Mouse (Mus musculus): ENCODE data around the gene Ppp1ca.

Gene Ppp1ca

GRCm38 (mm10) chr19:4213524-4213974 is 21.7 kb downstream of the Ppp1ca start:
- DNase-seq (ENCODE audit: low spot score in 2 of 2) = no peak

- peak; percentile 53 to 71 for DNase-seq (ENCODE audit: low spot score in 2 of 2)
These were observed 22.4 kb downstream of the Ppp1ca start, which contains the start of the genes Clcf1 and AC109138.7 for GRCm38 (mm10) chr19:4214071-4214770. Clcf1 (plus strand) TSS chr19:4214238. AC109138.7 (plus strand) TSS chr19:4214357.

DNA sequence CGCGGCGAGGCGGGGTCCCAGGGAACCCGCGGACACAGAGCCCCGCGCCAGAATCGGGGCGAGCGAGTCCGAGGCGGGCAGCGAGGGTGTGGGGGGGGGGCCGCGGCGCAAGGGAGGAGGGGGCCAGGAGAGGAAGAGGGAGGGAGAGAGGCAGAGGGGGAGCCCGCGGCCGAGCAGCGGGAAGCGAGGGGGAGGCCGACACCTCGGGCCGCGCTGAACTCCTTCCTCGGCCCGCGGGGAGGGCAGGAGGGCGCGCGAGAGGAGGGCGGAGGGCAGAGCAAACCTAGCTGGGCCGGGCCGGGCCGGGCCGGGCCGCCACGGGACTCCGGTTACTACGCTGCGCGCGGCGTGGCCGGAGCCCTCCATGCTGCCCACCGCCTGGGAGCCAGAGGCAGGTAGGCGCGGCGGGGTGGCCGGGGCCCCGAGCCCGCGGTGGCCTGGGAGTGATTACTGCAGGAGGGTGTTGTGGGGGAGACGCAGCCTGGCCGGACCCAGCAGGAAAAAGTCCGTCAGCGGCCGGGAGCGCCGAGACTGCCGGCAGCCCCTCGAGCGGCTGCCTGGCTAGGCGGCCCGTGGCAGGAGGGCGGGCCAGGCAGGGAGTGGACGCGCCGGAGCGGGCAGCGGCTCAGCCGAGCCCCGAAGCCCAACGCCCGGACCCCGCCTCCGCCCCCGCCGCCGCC is 23.0 kb downstream of the Ppp1ca start:
- DNase-seq (ENCODE audit: low spot score in 2 of 2) = no peak

DNA sequence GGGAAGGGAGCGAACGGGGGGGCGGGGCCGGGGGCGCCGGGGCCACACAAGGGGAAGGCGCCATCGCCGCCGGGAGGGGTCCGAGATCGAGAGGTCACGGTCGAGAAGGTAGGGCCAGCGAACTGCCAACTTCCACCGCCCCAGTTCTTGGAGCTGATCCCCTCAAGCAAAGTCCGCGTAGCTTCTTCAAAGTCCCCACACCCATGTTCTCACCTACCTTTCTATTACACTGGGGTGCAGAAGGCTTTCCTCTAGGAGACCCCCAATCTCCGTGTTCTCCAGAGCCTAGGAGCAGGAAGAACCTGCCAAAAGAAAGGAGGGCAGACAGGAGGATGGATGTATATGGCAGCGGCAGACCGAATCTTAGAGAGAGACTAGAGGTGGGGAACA is 23.6 kb downstream of the Ppp1ca start:
- no peak for DNase-seq (ENCODE audit: low spot score in 2 of 2)

DNA sequence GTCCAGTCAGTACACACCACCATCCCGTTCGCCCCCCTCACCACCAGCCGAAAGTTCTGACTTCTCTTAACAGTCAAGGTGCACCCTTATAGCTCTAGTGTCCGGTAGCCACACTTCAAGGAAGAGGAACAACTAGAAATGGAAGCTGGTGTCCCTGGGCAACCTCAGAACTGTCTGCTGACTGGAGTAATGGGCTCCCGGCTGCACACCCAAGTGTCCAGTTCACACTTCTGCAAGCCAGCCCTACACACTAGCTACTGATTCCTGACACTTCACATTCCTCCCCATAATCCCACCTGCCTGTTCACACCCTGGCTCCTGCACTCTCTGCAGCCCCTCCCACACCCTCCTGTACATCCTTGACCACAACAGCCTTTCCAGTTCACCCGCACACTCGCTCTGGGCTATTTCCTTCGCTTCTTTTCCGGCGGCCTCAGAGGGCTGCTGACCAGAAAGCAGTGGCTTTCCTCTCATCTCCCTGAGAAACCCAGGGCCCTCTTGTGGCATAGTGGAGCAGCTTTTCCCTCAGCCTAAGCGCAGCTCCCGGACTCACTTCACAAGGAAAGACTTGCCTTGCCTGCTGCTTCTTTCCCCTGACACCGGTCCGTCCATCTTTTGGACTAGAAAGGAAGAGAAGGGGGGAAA is 24.3 kb downstream of the Ppp1ca start:
- no peak for DNase-seq (ENCODE audit: low spot score in 2 of 2)

DNA sequence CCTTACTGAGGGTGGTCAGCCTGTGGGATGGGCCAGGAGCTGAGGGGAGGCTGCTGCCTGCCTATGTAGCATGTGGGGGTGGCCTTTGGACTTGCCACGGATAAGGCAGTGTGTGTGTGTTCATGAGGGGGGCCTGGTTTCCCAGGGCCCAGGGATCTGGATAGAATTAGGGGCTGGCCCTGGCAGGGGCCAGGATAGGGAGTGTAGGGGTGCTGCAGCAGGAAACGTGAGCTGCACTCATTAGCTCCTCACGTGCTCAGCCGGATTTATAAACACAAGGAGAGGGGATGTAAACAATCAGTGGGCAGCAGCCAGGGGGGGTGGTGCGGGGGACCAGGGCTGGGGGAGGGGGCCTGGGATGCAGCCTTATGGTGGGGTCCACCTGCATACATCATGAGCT is 25.3 kb downstream of the Ppp1ca start:
- no peak for DNase-seq (ENCODE audit: low spot score in 2 of 2)

DNA sequence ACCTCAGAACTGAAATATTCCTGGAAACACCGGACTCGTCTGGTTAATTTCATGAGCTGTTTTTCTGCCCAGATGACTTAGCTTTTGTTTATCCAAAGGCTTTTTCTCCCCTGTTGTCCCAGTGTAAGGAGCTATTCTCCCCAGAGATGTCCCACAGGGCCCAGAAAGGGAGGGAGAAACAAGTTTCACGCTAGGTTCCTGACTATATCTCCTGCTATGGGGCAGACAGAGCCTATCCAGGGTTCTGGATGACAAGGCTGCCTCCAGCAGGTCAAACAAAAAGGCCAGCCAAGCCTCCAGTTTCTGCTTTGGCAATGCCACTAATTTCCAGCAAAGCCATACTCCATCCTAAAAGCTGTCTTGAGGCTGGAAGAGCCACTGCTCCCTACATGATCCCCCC is 26.0 kb downstream of the Ppp1ca start:
- no peak for DNase-seq (ENCODE audit: low spot score in 2 of 2)

GRCm38 (mm10) chr19:4218293-4218692 is 26.4 kb downstream of the Ppp1ca start:
- DNase-seq (ENCODE audit: low spot score in 2 of 2) = no peak

- DNase-seq (ENCODE audit: low spot score in 2 of 2) = no peak
These were observed 26.9 kb downstream of the Ppp1ca start for GRCm38 (mm10) chr19:4218784-4219183.

DNA sequence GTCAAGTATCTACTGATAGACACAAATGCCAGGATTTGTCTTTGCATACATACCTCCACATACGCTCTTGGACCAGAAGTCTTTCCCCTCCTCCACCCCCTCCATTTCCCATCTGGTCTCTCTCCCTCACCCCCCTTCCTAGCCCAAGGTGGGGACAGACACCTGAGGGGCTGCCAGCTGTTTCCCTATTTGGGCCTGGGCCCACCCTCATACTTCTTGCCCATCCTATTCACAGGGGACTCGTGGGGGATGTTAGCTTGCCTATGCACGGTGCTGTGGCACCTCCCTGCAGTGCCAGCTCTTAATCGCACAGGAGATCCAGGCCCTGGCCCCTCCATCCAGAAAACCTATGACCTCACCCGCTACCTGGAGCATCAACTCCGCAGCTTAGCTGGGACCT is 28.1 kb downstream of the Ppp1ca start:
- DNase-seq (ENCODE audit: low spot score in 2 of 2) = no peak

- no peak for DNase-seq (ENCODE audit: low spot score in 2 of 2)
These were observed 28.6 kb downstream of the Ppp1ca start for GRCm38 (mm10) chr19:4220416-4220815.

GRCm38 (mm10) chr19:4220957-4221743 is 29.3 kb downstream of the Ppp1ca start:
- peak; percentile 58 to 71 for DNase-seq (ENCODE audit: low spot score in 2 of 2)

- no peak for DNase-seq (ENCODE audit: low spot score in 2 of 2)
These were observed 30.3 kb downstream of the Ppp1ca start for GRCm38 (mm10) chr19:4222165-4222564.

GRCm38 (mm10) chr19:4226779-4227178 is 34.9 kb downstream of the Ppp1ca start:
- no peak for DNase-seq (ENCODE audit: low spot score in 2 of 2)

DNA sequence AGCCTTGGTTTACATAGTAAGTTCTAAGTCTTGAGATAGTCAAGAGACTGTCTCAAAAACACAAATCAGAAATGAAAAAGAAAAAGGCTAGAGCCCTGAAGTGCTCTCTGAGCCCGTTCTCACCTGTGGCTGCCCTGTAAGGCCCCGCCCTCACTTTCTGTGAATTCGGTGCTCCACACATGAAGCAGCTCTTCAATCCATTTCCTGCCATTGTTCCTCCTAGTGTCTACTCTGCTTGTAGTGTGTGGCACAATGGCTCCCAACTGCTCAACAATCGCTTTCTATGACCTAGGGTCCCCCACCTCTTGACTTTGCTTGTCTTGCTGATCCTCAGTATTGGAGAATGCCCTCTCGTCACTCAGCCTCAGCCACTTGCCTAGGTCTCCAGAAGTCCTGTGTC is 35.6 kb downstream of the Ppp1ca start:
- DNase-seq (ENCODE audit: low spot score in 2 of 2) = no peak

GRCm38 (mm10) chr19:4227894-4228678 is 36.2 kb downstream of the Ppp1ca start:
- DNase-seq (ENCODE audit: low spot score in 2 of 2) = peak; percentile 66 to 73

GRCm38 (mm10) chr19:4228891-4229290 is 37.0 kb downstream of the Ppp1ca start:
- DNase-seq (ENCODE audit: low spot score in 2 of 2) = no peak

DNA sequence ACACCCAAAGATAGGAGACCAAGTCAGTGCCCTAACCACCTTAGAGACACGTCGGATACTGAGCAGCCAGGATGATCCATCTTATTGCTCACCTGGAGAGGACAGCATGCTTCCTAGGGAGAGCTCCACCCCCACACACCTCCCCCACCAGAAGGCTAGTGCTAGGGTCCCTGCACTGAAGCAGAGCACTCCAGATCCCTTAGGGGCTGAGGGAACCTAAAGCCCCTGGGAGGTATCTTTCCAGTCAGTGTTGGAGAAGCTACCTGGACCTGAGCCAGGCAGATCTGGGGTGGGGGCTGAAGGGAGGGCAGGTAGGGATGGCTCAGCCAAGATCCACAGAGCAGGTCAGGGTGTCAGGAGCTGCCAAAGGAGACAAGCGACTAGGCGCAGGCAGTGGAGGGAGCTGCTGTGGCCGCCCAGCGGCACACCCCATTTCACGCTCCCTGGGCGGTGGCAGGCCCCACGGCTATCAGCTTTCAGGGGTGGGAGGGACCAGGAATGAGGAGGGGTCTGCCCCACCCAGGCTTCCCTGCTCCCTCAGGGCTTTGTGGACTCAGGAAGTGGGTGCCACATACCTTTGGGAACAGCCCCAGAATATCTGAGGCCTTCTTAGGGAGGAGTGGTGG is 37.7 kb downstream of the Ppp1ca start:
- DNase-seq (ENCODE audit: low spot score in 2 of 2) = no peak

DNA sequence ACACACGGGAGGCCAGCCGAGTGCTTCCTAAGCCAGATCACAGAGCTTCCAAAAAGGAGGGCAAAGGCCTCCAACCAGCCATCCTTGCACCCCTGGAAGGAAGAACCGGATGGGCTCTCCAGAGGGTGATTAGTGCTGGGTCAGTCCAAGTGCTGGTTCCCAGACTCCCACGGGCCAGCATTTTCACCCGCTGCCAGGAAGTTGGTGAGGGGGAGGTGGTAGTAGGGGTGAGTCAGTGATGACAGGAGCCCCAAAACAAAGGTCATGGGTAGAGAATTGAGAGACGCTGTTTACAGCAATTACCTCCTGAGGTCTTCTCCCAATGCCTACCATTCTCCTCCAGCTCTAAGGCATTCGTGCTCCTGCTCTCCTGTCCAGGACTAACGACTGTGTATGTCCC is 38.5 kb downstream of the Ppp1ca start:
- no peak for DNase-seq (ENCODE audit: low spot score in 2 of 2)

Measured in urinary bladder, postnatal 4 days (tissue).